Mouse (Mus musculus) heart, embryonic 14.5 days (tissue): ENCODE measurements around the gene Dnajc21. TPM values are rescaled to one million over a fixed set of nuclear protein-coding genes. Genes with fewer than 3 reads are reported as not detected.

Experiments
- ATAC-seq: fragments of 200-750 bp; cut with Nextera tagmentation; 2 replicates; pipeline ENCODE4 v1.8.0; 2017; ENCODE audit warnings: low read depth, moderate TSS enrichment; ENCODE audit not compliant: insufficient number of reproducible peaks, insufficient read depth, low FRiP score
- H3K27ac ChIP-seq, 2 experiments: fragments of 200-500 bp in 1 of 2; fragments of 300-500 bp in 1 of 2; sonication (generic) in 1 of 2; replicated peaks in 1 of 2; 2 replicates each; pipeline ENCODE4 v1.5.1; 2012 to 2014; ENCODE audit warnings: low read depth in 2 of 2, low read length in 2 of 2, control low read depth in 1 of 2, mild to moderate bottlenecking in 1 of 2, mixed read lengths in 1 of 2; ENCODE audit not compliant: control insufficient read depth in 1 of 2, insufficient read depth in 1 of 2
- H3K27me3 ChIP-seq: fragments of 300-500 bp; sonication (generic); 2 replicates; pipeline ENCODE4 v1.6.1; 2014; ENCODE audit warnings: mild to moderate bottlenecking, low read length, control low read depth; ENCODE audit not compliant: control insufficient read depth, insufficient read depth
- H3K36me3 ChIP-seq: fragments of 300-500 bp; sonication (generic); 2 replicates; pipeline ENCODE4 v1.6.1; 2014; ENCODE audit warnings: mild to moderate bottlenecking, control low read depth, low read length, mixed read lengths; ENCODE audit not compliant: control insufficient read depth, insufficient read depth
- H3K4me1 ChIP-seq, 2 experiments: fragments of 200-500 bp in 1 of 2; fragments of 300-500 bp in 1 of 2; sonication (generic) in 1 of 2; 2 replicates each; pipeline ENCODE4 v1.6.1; 2012 to 2014; ENCODE audit warnings: low read length in 2 of 2, control low read depth in 1 of 2, mixed read lengths in 1 of 2; ENCODE audit not compliant: control insufficient read depth in 2 of 2, insufficient read depth in 2 of 2
- H3K4me2 ChIP-seq: fragments of 300-500 bp; sonication (generic); 2 replicates; pipeline ENCODE4 v1.6.1; 2014; ENCODE audit warnings: mild to moderate bottlenecking, low read length
- H3K4me3 ChIP-seq, 2 experiments: fragments of 200-500 bp in 1 of 2; fragments of 300-500 bp in 1 of 2; sonication (generic) in 1 of 2; 2 replicates each; pipeline ENCODE4 v1.5.1; 2012 to 2014; ENCODE audit warnings: low read length in 2 of 2, mild to moderate bottlenecking in 2 of 2, control low read depth in 1 of 2, low read depth in 1 of 2, moderate library complexity in 1 of 2; ENCODE audit not compliant: control insufficient read depth in 1 of 2, insufficient read depth in 1 of 2
- H3K9ac ChIP-seq: fragments of 300-500 bp; sonication (generic); 2 replicates; pipeline ENCODE4 v1.6.1; 2014; ENCODE audit warnings: mild to moderate bottlenecking, low read length
- H3K9me3 ChIP-seq: fragments of 300-500 bp; sonication (generic); 2 replicates; pipeline ENCODE4 v1.6.1; 2016; ENCODE audit warnings: low read length, control low read depth; ENCODE audit not compliant: control insufficient read depth
- WGBS: fragments of 180-500 bp; shearing (Covaris S2); extraction: QIAGEN DNeasy Blood & Tissue Kit; methylation state at CpG from one replicate; pipeline ENCODE4 v1.1.7; 2014; 5-methylcytosine and 5-hydroxymethylcytosine counted together
- polyA plus RNA-seq: library from polyadenylated mRNA; unstranded; fragments of >200 nt; fragmentation: Nextera tagmentation; extraction: Ambion mirVana; gene quantifications from 2 replicates; pipeline ENCODE4 v1.2.1, GENCODE M21; 2014

Dnajc21 gene
- polyA plus RNA-seq, 1 experiment from 2014 or later, result 13.0 TPM

GRCm38 (mm10) chr15:10495944-10496343 lies 25.6 kb upstream of the Dnajc21 start:
- H3K4me2 ChIP-seq, result no peak overlapping the region
- 87% methylated on average over 11 of the region's 11 CpGs for WGBS
- H3K4me3 ChIP-seq, result no peak overlapping the region
- ATAC-seq, result no peak
- H3K4me1 ChIP-seq, result no peaks in the 10 kb centered on the region
- H3K9ac ChIP-seq, result no peak overlapping the region
- peaks cover 33% of the 10 kb centered on the region for H3K36me3 ChIP-seq
- no peaks in the 10 kb centered on the region for H3K9me3 ChIP-seq
- no peak overlapping the region for H3K27ac ChIP-seq
- no peaks in the 10 kb centered on the region for H3K27me3 ChIP-seq

- Histone ChIP-seq H3K4me3 (no peak overlapping the region), H3K9me3 (no peaks in the 10 kb centered on the region)
Observed at GRCm38 (mm10) chr15:10490101-10490500, 19.8 kb upstream of the Dnajc21 start.

DNA sequence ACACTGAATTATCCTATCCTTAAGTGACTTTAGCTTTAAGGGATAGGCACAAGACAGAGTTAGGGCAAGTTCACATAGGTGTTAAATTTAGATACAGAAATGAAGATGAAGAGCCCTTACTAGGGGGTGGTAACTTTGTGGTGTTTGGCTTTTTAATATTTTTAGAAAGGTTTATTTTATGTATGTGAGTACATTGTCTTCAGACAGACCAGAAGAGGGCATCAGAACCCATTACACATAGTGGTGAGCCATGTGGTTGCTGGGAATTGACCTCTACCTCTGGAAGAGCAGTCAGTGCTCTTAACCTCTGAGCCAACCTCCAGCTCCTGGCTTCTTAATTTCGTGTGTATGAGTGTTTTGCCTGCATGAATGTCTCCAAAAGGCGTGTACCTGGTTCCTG lies 16.9 kb upstream of the Dnajc21 start:
- Histone ChIP-seq H3K9ac (no peak overlapping the region), H3K36me3 (peaks cover 42% of the 10 kb centered on the region), H3K4me2 (peak overlapping the region; percentile 83; the same call in 1 of the 2 replicates), H3K27ac (no peak overlapping the region), H3K4me3 (no peak overlapping the region), H3K27me3 (no peaks in the 10 kb centered on the region), H3K4me1 (peaks cover 0 to 15% of the 10 kb centered on the region in 2 experiments; a peak in 2 of 4 replicates), H3K9me3 (no peaks in the 10 kb centered on the region)
- ATAC-seq, result no peak
- 72% methylated on average over 2 of the region's 2 CpGs for WGBS

More at GRCm38 (mm10) chr15:10490101-10490500, 19.8 kb upstream of the Dnajc21 start:
- no peaks in the 10 kb centered on the region for H3K27me3 ChIP-seq
- no peak overlapping the region for H3K27ac ChIP-seq
- no peak overlapping the region for H3K9ac ChIP-seq
- H3K4me1 ChIP-seq, result peaks cover 0 to 6% of the 10 kb centered on the region in 2 experiments; a peak in 1 of 4 replicates
- H3K36me3 ChIP-seq, result peaks cover 44% of the 10 kb centered on the region
- WGBS, result 86% methylated on average over 5 of the region's 5 CpGs
- H3K4me2 ChIP-seq, result no peak overlapping the region
- no peak for ATAC-seq

GRCm38 (mm10) chr15:10486365-10486839 lies 16.1 kb upstream of the Dnajc21 start:
- WGBS, result 1% methylated on average over 18 of the region's 18 CpGs
- Histone ChIP-seq H3K9ac (peak overlapping the region; percentile 89), H3K9me3 (no peaks in the 10 kb centered on the region), H3K36me3 (peaks cover 42% of the 10 kb centered on the region), H3K4me2 (peak overlapping the region; percentile 83), H3K4me3 (peak overlapping the region; percentile 95), H3K4me1 (peaks cover 0 to 15% of the 10 kb centered on the region in 2 experiments; a peak in 2 of 4 replicates), H3K27ac (peak overlapping the region; percentile 58 to 64), H3K27me3 (no peaks in the 10 kb centered on the region)
- no peak for ATAC-seq

- peaks cover 0 to 15% of the 10 kb centered on the region in 2 experiments; a peak in 2 of 4 replicates for H3K4me1 ChIP-seq
- H3K36me3 ChIP-seq, result peaks cover 44% of the 10 kb centered on the region
- H3K4me2 ChIP-seq, result peak within 1 kb of the TSS; percentile 83
- peak; percentile 98 for ATAC-seq
- H3K27ac ChIP-seq, result peak within 1 kb of the TSS; percentile 58 to 64
- H3K9me3 ChIP-seq, result no peaks in the 10 kb centered on the region
- H3K4me3 ChIP-seq, result peak within 1 kb of the TSS; percentile 95
- no peaks in the 10 kb centered on the region for H3K27me3 ChIP-seq
- WGBS, result under 1% methylated on average over 58 of the region's 58 CpGs
- H3K9ac ChIP-seq, result peak within 1 kb of the TSS; percentile 89
Observed at GRCm38 (mm10) chr15:10485484-10486364, 15.4 kb upstream of the Dnajc21 start, which contains the start of the genes Brix1 and Rad1. Gene Brix1, minus strand, starts transcription at chr15:10485947. Gene Rad1, plus strand, starts transcription at chr15:10486018.

GRCm38 (mm10) chr15:10470941-10471340 lies 625 bp upstream of the Dnajc21 start:
- Histone ChIP-seq H3K27me3 (no peaks in the 10 kb centered on the region), H3K9me3 (no peaks in the 10 kb centered on the region), H3K9ac (peak overlapping the region; percentile 84), H3K4me3 (peak overlapping the region; percentile 65 to 74), H3K4me1 (no peaks in the 10 kb centered on the region), H3K36me3 (peaks cover 14% of the 10 kb centered on the region), H3K4me2 (peak overlapping the region; percentile 91), H3K27ac (no peak overlapping the region)
- no peak for ATAC-seq
- 15% methylated on average over 3 of the region's 3 CpGs for whole genome bisulfite sequencing

GRCm38 (mm10) chr15:10469641-10470150 lies 620 bp downstream of the Dnajc21 start:
- Histone ChIP-seq H3K9me3 (no peaks in the 10 kb centered on the region), H3K4me2 (peak overlapping the region; percentile 91), H3K4me1 (no peaks in the 10 kb centered on the region), H3K36me3 (0 out of 2 replicates have a peak, but pooled peaks cover 4% of the 10 kb centered on the region), H3K4me3 (peak overlapping the region; percentile 65 to 74), H3K27ac (peak overlapping the region in 1 of 2 experiments; percentile 76; a peak in 2 of 4 replicates), H3K9ac (peak overlapping the region; percentile 84), H3K27me3 (no peaks in the 10 kb centered on the region)
- WGBS, result under 1% methylated on average over 39 of the region's 40 CpGs
- ATAC-seq, result no peak
